Mouse (Mus musculus): Measurements from ENCODE around the gene Pbx4.
A peak's percentile ranks its signal among the peaks of the same experiment; 100 is the strongest.

Pbx4 gene

DNA sequence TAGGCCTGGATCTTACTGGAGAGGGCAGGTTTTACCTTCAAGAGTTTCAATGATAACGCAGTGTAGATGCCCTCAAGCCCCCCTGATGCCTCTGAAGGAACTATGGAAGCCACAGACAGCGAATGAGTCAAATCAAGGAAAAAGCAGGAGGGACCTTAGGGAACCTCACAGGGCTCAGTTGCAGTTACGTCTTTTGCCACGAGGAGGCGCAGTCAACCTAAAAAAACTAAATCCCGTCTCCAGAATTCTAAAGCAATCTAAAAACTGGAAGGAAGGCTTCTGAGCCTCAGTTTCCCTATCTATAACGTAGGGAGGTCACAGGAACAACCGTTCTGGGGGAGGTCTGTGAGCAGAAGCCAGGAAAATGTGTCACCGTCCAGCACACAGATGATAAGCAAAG lies 41.9 kb downstream of the Pbx4 start:
- peak in 1 of 2 experiments; percentile 68 for DNase-seq (ENCODE audit: low spot score in 2 of 2)

- DNase-seq (ENCODE audit: low spot score in 2 of 2) = no peak
Observed at GRCm38 (mm10) chr8:69874654-69875053, 42.4 kb downstream of the Pbx4 start.

DNA sequence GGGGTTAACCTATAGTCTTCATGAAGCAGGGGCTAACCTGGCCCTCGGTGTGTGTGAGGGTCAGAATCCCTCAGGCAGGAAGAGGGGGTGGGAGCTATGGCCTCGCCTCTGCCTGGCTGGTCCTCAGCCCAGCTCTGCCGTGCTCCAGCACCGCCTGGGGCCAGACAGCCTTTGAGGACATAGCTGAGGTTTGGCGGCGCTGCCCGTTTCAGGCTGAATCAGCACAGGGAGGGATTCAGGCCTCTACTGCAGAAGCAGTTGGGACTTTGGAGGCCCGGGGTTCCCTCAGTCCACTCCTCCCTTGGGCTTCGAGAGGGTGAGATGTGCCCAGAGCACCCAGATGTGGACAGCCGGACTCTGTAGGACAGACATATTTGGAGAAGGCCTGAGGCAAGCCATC lies 43.8 kb downstream of the Pbx4 start:
- no peak for DNase-seq (ENCODE audit: low spot score in 2 of 2)

- no peak for DNase-seq (ENCODE audit: low spot score in 2 of 2)
Observed at GRCm38 (mm10) chr8:69876967-69877366, 44.7 kb downstream of the Pbx4 start.

GRCm38 (mm10) chr8:69877396-69877795 lies 45.1 kb downstream of the Pbx4 start:
- no peak for DNase-seq (ENCODE audit: low spot score in 2 of 2)

DNA sequence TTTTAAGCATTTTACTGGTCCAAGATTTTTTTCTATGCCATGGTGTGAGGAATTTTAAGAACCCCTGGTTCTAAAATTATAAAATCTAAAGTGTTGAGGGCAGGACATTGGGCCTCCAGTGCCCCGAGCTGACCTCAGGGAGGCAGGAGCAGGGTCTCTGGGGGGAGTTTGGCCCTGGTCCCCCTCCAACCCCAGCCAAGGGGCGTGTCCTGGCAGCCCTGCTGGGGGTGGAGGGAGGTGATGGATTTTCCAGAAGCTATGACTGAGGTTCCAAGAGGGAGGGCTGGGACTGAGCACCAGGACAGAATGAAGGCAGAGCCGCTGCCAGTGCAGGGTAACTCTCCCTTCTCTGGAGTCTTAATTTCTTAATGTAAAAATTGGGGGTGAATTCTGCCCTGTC lies 45.7 kb downstream of the Pbx4 start:
- DNase-seq (ENCODE audit: low spot score in 2 of 2) = no peak

DNA sequence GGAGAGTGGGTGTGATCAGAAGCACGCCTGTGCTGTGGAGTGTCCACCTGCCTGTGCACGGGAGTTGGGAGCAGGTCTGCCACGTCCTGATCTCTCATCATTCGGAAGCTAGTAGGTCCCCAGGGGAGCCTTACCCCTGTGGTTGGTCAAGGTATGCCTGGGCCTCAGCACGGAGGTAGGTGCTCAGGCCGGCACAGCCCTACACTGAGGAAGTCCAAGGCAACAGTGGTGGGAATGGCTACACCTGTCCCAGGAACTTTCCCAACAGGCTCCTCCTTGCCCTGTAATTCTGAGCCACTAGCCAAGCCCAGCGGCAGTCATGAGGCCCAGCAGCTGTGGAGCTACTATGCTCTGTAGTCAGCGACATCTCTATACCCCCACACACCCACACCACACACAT lies 47.4 kb downstream of the Pbx4 start:
- no peak for DNase-seq (ENCODE audit: low spot score in 2 of 2)

DNA sequence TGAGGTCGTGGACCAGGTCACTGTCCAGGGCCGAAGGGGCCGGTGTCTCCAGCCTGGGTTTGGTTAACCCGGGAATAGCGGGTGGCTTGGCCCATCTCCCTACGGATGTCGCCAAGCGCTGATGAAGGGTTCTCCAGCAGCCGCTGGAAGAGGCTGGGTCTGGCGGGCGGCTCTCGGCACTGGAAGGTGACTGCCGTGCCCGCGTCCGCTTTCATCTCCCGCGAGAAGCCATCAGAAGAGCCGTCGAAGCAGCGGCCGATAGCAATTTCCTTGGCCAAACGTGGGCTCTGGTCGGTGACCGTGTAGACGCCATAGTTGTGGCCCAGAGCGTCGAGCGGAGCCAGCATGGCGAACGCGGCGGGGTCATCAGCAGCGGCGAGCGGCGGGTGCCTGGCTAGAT lies 48.5 kb downstream of the Pbx4 start:
- DNase-seq (ENCODE audit: low spot score in 2 of 2) = no peak

- no peak for DNase-seq (ENCODE audit: low spot score in 2 of 2)
Observed at GRCm38 (mm10) chr8:69881261-69881865, 49.1 kb downstream of the Pbx4 start.

DNA sequence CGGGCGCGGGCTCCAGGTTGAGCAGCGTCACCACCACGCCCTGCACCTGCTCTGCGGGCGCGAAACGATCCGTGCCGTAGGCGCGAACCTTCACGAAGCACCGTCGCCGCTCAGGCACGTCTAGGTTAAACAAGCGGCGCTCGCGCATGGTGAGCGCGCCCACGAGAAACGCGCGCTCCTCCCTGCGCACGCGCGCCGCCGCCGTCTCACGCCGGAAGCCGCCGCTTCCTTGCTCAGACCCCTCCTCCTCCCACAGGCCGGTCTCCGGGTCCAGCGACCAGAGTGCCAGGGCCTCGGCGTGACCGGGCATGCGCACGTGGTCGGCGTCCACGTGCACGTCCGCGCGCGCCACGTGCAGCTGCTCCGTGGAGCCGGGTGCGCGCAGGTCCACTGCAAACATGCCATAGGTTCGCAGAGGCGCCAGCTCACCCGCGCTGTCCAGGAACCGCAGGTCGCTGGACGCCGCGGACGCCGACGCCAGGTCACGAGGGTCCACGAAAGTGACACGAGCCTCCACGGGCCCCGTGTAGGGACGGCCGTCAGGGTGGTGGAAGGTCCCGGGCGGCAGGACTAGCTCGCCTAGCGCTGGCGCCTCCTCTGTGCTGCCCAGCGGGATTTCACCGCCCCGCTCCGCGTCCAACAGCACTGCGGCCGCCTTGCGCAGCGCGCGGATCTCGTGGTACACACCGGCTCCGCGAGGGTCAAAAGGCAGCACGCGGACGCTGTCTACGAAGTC lies 49.9 kb downstream of the Pbx4 start:
- DNase-seq (ENCODE audit: low spot score in 2 of 2) = peak in 1 of 2 experiments; percentile 48

DNA sequence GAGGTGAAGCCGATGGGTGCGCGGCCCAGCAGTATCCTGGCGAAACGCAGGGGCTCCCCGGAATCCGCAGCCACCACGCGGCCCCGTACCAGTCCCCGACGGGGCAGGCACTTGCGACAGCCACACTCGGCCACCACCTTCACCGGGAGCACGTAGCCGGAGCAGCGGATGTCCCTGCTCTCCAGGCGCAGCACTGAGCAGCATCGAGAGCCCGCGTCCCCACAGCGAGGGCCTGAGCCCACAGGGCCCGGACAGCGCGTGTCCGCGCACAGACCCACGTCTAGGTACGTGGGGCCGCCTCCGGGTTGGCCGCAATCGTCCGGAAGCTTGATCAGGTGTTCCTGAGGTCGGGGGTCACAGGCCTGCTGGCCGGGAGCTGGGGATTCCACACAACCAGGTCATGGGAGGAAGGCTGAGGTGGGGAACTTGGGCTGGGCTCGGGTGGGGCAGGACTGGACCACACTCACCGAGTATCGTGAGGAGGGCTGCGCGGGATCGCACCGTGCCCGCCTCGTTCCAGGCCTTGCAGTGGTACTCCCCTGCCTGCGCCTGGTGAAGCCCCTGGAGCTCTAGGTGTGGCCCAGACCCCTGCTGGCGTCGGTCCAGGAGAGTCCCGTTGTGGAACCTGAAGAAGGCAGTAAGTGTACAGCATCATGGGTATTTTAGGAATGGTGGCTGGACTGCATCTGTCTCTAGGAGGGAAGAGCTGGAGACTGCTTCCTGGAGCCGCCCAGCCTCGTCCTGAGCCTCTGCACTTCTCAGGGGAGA lies 50.7 kb downstream of the Pbx4 start:
- DNase-seq (ENCODE audit: low spot score in 2 of 2) = no peak

- no peak for DNase-seq (ENCODE audit: low spot score in 2 of 2)
Observed at GRCm38 (mm10) chr8:69884141-69884540, 51.9 kb downstream of the Pbx4 start.

- no peak for DNase-seq (ENCODE audit: low spot score in 2 of 2)
Observed at GRCm38 (mm10) chr8:69887289-69888243, 55.3 kb downstream of the Pbx4 start, which contains the start of gene Cilp2. Gene Cilp2, minus strand, starts transcription at chr8:69887687.

DNA sequence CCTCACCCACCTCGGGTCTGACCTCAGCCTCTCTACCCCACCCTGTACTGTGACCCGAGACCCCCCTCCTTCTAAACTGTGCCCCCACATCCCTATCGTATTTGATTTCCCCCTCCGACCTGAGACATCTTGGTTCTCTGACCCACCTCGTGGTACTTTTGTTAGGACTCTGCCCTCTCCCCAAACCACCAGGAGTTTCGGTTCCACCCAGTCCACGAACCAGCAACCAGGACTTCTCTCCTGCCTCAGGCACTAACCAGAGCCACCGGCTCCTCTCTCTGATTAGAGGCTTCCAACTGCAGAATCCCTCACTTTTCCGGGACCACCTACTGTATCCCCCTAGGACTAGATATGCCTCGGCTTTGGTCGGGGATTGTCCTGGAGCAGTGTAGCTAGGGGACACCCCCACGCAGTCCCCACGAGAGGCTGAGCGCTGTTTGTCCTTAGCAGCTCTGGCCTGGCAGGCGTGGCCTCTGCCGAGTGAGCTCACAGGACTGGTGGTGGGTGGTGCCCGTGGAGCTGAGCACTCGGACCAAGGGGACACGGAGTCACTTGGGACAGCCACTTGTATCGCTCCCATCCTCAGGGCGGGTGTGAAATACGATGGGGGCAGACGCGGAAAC lies 56.1 kb downstream of the Pbx4 start:
- DNase-seq (ENCODE audit: low spot score in 2 of 2) = no peak

- no peak for DNase-seq (ENCODE audit: low spot score in 2 of 2)
Observed at GRCm38 (mm10) chr8:69888902-69889301, 56.6 kb downstream of the Pbx4 start.

- DNase-seq (ENCODE audit: low spot score in 2 of 2) = no peak
Observed at GRCm38 (mm10) chr8:69890813-69891241, 58.5 kb downstream of the Pbx4 start.

DNA sequence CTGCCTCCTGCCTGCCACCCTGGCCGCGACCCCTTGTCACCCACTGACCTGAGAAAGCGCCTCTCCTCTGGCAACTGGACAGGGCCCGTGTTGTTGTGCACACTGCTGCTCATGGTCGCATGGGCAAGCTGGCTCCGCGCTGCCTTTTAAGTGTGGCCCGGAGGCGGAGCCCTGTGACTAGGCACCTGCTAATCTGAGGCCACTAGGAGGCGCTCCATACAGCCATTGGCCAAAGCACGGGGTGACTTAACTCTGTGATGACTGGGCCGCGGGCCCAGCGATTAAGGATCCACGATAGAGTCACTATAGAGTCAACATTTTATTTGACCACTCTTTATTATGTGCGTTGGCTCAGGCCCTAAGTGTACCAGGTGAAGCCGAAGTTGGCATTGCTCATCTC lies 61.6 kb downstream of the Pbx4 start:
- no peak for DNase-seq (ENCODE audit: low spot score in 2 of 2)

DNA sequence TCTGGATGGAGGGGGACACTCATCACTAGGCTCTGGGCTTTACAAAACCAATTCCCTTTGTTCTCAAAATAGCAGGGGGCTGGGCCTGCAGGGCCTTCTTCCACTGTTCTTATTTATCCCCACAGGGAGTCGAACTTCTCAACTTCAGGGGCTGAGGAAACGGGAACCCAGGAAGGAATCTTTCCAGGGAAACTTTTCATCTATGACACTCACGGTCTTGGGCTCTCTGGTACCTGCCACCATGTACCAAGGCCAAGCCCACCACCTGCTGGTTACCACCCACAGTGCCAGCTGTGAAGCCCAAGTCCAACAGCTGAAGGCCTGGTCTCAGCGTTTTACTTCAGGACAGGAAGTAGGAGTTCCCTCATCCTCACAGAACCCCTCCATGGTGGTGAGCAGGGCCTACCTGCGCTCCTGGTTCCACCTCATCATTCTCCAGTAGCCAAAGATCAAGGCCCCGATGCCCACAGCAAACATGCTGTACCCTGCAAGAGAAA lies 62.6 kb downstream of the Pbx4 start:
- DNase-seq (ENCODE audit: low spot score in 2 of 2) = no peak

DNA sequence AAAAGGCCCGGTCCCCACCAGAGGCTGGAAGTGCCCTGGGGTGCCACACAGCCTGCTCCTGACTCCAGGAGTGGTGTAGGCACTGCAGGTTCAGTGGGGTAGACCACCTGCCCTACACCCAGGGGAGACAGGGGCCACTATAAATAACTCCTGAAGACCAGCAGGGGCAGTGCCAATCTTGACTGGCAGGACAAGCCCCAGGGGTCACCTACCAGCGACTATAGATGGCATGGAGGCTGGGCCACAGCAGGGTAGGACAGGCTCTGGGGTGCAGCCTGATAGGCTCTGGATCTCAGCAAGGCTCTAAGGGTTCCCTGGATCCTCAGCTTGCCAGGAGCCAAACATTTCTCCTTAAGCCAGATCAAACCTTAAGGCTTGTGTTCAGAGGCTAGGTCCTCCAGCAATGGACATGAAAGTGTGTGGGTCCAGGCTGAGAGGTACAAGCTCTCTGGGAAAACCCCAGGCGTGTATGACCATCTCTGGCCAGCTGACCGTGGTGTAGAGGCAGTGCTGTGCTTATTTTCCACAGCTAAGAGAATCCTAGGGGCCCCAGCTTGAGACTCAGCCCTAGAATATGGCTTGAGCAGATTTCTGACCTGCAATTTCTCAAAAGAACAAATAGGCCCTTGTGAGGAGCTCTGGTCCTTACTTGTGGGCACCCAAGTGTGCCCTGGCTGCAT lies 63.6 kb downstream of the Pbx4 start:
- no peak for DNase-seq (ENCODE audit: low spot score in 2 of 2)

GRCm38 (mm10) chr8:69897857-69898256 lies 65.6 kb downstream of the Pbx4 start:
- no peak for DNase-seq (ENCODE audit: low spot score in 2 of 2)
